Mouse (Mus musculus) urinary bladder, postnatal 14 days (tissue): ENCODE results near the gene Alyref.
A peak's percentile ranks its signal among the peaks of the same experiment; 100 is the strongest.
"Not testable (repeated sequence)": the region's sequence is repeated elsewhere in the genome, so short reads cannot be mapped to it uniquely, and the experiment has no call there.

Experiments used
- DNase-seq: peaks from one replicate; pipeline ENCODE4 v3.0.0; 2021; ENCODE audit warnings: low spot score

The Alyref gene

DNA sequence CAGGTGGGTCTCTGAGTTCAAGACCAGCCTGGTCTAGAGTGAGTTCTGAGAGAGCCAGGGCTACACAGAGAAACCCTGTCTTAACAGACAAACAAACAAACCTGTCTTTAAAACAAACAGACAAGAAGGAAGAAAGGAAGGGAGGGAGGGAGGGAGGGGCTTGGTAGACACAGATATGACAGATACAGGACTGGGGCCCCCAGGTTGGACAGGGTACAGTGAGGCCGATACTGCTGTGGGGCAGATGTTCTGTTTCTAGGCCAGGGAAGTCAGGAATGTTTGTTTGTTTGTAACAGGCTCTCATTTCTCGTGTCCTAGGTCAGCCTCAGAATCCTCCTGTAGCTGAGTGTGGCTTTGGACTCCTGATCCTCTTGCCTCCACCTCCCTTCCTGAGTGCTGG is 5.4 kb upstream of the Alyref start:
- DNase-seq: no peak

DNA sequence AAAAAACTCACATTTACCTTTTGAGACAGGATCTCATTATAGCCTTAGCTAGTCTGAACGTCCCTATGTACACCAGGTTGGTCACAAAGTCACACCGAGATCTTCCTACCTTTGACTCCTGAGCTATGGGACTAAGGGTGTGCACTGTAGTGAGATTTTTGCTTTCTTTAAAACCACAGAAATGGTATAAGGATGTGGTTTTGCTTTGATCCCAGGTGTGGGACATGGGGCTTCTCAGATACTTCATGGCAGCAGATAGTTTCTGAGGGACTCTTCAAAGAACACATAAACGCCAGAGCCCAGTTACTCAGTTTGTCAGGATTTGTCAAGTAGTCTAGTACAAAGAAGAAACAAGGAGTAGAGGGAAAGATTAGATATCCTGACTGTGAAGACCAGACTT is 2.6 kb upstream of the Alyref start:
- no peak for DNase-seq

DNA sequence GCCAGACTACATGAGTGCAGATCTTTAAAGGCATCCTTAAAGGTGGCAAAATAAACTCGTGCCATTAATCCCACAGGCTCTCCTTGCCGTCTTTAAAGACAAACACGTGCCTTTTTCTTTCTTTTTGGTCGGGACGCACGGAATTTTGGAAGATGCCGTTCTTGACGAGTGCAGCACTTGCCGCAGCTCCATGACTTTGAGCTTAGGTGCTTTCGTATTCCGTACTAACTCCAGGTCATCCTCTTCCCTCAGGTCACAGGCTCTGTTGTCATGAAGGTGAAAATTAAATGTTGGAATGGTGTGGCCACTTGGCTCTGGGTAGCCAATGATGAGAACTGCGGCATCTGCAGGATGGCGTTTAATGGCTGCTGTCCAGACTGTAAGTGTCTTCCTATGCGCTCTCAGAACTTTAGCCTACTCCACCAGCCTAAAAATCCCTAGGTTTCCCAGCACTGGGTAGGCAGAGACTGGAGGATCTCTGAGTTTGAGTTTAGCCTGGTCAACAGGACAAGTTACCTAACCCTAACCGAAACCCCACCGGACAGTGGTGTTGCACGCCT is 905 bp upstream of the Alyref start:
- no peak for DNase-seq

- no peak for DNase-seq
These were observed 627 bp downstream of the Alyref start for GRCm38 (mm10) chr11:120597240-120598235.

DNA sequence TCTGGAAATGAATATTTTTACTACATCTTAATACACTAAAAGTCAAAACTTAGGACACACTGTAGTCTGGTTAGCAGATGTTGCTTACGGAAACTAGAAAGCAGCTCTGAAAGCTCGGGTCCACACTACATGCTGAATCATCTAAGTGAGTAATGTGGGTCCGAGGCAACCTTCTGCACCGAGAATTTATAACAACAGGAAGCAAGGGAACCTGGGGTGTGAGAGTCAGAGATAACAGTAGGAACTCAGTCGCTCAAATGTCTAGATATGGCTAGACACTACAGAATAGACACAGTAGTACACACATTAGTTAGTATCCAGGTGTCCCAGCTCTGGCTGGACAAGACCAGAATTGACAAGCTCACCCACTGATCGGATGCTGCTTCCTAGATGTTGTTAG is 9.6 kb downstream of the Alyref start:
- no peak for DNase-seq

- DNase-seq: no peak
These were observed 14.2 kb downstream of the Alyref start for GRCm38 (mm10) chr11:120583937-120584336.

DNA sequence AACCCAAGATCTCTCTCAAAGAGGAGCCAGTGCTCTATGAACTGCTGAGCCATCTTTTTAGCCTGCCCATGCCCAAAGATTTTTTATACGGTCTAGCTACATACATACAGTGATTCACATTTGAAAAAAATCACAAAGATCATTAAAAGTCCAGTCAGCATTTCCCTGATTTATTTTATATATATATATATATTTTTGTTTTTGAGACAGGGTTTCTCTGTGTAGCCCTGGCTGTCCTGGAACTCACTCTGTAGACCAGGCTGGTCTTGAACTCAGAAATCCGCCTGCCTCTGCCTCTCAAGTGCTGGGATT is 15.2 kb downstream of the Alyref start:
- not testable (repeated sequence) for DNase-seq

DNA sequence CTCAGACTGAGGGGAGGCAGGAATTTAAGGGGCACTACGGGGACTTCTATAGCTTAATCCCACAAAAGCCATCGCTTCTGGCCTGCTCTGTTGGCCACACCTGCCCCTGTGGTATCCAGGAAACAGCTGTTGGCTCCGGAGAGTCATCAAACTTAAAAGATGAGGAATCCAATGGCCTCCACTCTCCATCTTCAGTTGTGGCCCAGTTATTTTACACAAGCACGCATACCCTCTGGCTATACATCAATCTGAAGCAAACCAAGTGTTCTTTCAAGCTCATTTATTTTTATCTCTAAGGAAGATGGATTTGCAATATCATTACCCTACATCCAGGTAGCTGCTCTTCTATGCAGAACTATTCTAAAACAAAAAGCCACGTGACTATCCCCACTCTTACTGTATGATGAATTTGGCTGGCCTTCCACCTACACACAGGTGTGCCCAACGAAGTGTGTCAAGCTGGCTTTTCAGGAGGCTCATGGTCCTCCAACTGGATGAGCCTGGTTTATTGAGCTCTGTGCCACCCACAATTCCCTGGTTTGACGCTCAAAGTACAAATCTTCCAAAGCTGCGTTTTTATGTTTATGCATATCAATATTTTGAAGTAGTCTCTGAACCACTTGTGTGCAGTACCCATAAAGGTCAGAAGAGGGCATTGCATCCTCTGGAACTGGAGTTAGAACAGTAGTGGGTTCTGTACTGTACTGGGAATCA is 15.7 kb downstream of the Alyref start:
- DNase-seq: no peak

- DNase-seq: peak; percentile 89
These were observed 16.5 kb downstream of the Alyref start, which contains the start of gene Arhgdia for GRCm38 (mm10) chr11:120581490-120582267. TSS of gene Arhgdia (minus strand) at chr11:120581624.

DNA sequence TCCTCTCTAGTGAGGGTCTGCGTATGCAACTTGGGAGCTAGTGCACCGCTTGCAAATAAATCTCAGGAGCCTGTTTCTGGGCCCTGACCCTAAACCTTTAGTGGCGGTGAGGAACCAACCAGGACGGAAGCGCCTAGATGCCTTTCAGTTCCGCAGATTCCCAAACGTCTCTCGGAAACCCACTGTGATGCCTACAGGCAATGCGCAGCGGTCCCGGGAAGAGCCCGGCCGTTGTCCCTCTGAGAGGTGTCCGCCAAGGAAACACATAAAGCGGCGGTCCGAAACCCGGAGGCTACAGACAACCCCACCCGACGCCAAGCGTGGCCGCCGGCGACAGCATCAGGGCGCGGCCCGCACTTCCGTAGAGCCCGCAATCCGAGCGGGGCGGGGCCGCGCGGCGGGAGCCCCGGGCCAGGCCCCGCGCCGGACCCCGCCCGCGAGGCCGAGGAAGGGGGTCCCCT is 17.3 kb downstream of the Alyref start:
- peak; percentile 51 for DNase-seq

DNA sequence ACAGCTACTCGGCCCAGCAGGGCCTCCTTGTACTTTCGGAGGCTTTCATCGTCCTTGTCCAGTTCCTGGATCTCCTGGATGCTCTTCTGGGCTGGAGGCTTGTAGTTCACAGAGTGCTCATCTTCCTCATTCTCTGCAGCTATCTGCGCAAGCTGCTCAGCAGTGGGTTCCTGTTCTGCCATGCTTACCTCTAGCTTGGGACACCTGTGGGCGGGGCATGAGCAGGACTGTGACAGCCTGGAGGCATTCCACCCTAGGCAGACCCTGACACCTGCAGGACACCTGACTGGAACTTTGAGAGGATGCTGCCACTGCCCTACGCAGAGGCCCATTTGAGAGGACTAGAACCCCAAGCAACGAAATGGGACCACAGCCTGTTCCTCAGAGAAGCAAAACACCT is 18.0 kb downstream of the Alyref start:
- peak; percentile 55 for DNase-seq

GRCm38 (mm10) chr11:120579316-120580107 is 18.7 kb downstream of the Alyref start:
- DNase-seq: peak; percentile 75

DNA sequence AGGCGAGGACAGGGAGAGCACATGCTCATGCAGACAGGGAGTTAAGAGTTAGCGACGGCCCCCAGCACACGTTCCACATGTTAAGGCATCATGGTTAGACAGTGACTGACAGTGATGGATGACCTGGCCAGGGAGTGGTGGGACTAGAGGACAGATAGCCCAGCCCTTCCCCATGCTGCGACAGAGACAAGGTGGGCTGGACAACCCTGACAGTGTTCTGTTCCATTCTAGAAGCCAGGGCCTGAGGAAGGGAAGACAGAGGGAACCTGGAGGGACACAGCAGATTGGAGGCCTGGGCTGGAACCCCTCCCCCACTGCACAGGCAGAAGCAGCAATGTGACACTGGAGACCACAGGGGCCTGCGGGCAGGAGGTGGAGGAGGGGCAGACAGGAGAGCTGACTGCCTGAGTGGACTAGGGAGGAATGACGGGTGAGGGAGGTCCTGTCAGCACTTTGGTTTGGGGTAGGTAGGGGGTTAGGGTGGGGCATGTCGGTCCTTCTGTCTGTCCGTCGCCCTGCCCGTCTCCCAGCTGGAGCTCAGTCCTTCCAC is 19.4 kb downstream of the Alyref start:
- DNase-seq: no peak

DNA sequence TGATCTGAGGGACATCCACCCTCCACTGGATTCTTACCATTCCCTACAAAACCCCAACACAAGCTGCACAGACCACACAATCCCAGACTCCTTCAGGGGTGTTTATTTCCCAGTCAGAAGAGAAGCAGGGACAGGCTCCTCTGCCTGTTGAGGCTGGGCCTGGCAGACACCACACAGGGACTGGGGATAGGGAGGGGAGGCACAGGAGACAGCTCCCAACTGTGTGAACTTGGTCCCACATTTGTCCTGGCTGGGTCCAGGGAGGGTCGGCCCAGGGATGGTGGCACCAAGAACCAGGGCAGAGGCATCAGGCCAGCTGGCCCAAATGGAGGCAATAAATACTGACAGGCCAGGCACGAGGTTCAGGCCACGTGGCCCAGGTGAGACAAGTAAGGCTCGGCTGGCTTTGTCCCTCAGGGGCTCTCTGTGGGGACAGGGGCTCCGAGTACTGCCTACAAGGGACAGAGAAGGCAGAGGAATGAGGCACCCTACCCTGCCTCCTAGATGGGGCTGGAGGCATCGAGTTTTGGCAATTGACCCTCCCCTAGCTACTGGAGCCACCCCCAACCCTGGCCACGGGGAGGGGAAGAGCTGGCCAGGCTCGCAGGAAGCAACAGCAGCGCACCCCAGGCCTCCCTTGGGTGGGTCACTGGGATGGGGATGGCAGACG is 20.0 kb downstream of the Alyref start:
- no peak for DNase-seq

DNA sequence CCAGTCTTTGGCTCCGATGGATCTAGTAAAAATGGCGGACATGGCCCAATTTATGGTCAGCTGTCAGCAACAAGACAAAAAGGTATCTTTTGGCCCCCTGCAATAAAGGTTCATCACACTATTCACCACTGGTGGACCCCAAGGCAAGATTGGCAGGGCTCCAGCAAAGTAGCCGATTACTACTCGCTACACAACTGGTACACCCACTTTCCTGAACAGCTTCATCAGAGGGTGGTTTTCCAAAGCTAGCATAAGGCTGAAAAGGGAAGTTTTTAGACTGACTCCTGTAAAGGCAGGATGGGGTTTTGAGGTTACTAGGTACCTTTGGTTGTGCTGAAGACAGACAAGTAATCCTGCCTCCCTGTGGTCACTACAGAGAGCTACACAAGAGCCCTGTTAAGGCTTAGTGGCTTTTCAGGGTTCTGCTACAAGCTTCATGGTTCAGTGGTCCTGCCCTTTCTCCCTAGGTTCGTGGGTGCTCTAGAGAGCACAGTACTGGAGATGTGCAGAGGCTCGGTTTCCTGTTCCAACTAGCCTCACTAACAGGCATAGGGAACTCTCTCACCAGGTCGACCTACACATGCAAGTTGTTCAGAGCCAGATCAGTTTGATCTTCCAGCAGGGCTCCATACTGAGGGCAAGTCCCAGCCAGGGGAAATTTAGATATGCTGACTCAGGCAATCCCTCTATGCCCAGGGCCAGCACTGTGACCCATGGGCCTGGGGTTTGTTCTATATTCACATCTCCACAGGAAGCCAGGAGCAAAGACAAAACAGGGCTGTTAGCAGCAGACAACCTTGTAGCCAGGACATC is 20.7 kb downstream of the Alyref start:
- no peak for DNase-seq

- DNase-seq: no peak
These were observed 21.7 kb downstream of the Alyref start for GRCm38 (mm10) chr11:120576365-120576981.

- DNase-seq: no peak
These were observed 22.2 kb downstream of the Alyref start for GRCm38 (mm10) chr11:120575940-120576339.

- DNase-seq: no peak
These were observed 23.1 kb downstream of the Alyref start for GRCm38 (mm10) chr11:120575046-120575445.

DNA sequence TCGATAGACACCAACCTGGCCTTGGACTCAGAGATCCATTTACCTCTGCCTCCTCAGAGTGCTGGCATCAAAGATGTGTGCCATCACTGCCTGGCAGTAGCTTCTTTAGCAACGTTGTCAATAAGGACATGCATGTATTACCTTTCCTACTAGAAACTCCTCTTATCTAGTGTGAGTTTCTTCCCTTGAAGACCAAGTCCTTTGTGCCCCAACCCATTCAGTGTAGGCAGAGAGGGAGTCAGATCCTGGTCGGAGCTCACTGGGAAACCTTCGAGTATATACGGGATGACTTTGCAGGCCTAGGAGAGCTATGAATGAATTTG is 23.9 kb downstream of the Alyref start:
- DNase-seq: no peak
